Mouse (Mus musculus) adipocyte (in vitro differentiated cells): ENCODE measurements around the gene Cacna1a.
A peak's percentile ranks its signal among the peaks of the same experiment; 100 is the strongest.
"Not testable (repeated sequence)": the region's sequence is repeated elsewhere in the genome, so short reads cannot be mapped to it uniquely, and the experiment has no call there.

ENCODE experiments used
- DNase-seq: peaks from one replicate; pipeline ENCODE4 v3.0.0-alpha.2; 2016; ENCODE audit warnings: low spot score

Cacna1a gene

DNA sequence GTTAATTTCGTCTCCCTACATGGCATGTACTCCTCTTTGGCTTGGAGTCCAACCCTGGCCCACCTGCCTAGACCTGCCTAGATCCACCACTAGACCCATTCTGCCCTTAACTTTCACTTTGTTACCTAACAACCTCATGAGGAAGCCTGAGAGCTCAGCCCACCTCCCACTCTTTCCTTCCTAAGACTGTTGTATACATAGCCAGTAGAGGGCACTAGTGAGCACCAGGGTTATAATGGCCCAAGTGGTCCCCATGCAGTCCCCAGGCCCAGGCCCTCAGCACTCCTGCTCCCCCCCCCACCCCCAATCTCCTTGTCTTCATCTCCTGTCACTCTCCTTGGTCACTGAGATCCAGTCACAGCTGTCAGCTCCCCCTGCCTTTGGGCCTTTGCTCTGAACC lies 86.2 kb downstream of the Cacna1a start:
- DNase-seq = no peak

DNA sequence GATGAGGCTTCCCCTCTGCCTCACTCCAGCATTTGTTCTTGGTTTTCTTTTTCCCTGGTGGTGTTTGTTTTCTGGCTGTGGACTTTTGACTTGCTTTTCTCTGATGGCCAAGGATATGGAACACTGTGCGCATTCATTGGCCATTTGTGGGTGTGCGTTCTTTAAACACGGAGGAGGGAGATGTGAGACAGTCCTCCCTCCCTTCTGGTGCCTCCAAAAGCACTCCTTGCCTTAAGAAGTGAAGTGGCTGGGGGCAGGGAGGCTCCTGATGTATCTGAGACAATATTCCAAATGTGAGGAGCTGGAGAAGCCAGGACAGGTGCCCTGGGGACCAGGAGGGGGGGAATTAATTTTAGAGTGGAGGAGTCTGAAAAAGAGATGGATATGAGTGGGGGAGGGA lies 89.1 kb downstream of the Cacna1a start:
- DNase-seq = no peak

DNA sequence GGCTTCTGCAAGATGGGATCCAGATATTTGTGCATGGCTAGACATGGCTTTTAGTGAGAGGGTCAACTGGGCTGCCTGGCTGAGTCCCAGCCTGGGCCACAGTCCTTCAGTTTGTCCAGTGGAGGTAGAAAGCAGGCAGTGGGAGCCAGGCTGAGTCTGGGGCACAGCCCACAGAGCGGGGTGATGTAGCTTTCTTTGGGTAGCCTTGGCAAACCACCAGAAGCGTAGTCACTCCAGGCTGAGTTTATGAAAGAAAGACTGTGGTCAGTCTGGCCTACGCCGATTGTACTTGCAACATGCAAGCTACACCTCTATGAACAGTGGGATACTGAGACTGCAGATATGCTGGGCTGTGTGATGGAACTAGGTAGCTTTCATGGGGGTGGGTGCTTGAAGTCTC lies 94.8 kb downstream of the Cacna1a start:
- no peak for DNase-seq

DNA sequence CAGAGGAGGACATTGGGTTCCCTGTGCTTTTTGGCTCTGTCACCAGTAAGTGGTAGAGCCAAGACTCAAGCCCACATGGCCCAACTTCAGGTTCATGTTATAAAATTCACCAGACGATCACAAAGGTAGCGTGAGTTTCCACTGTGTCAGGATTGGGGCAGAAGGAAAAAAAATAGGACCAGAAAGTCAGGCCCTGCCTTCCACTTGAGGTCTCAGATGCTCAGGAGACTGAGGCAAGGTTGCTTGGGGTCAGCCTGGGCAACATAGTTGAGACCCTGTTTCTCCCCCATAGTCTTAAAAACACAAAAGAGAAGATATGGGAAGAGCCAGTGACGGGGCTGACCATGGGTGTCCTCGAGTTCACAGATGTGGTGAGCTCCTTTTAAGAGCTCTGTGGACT lies 97.1 kb downstream of the Cacna1a start:
- DNase-seq = no peak

DNA sequence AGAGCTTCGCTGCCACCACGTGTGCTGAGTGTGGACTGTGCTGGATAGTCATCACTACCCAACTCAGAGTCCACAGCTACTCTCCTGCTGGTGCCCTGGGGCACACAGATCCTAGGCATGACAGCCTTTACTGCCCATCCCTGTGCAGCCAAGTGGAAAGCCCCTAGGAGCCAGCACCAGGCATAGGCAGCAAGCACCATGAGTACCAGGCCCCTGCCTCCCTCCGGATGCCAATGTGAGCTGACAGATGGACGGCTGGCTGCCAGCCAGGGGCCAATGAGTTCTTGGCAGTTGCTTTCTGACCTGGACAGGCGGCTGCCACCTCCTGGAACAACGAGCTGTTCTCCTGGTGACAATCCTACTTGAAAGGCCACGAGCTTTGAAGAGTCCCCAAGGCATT lies 97.6 kb downstream of the Cacna1a start:
- DNase-seq = no peak

DNA sequence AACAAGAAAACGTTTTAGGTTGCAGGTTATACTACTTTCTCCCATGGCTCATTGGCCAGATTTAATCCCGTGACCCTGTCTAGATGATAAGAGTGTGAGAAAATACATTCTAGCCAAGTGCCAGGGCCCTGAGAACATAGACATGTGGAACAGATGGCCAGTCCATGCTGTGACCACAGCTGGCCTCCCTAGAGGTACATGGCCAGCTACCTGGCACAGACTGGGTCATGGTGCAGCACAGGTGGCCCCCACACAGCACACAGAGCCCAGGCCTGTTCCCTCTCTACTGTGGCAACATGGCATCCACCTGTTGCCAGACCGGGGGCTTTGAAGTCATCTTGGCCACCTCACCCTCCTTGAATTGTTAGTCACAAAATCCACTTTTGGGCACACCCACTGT lies 101.0 kb downstream of the Cacna1a start:
- no peak for DNase-seq

DNA sequence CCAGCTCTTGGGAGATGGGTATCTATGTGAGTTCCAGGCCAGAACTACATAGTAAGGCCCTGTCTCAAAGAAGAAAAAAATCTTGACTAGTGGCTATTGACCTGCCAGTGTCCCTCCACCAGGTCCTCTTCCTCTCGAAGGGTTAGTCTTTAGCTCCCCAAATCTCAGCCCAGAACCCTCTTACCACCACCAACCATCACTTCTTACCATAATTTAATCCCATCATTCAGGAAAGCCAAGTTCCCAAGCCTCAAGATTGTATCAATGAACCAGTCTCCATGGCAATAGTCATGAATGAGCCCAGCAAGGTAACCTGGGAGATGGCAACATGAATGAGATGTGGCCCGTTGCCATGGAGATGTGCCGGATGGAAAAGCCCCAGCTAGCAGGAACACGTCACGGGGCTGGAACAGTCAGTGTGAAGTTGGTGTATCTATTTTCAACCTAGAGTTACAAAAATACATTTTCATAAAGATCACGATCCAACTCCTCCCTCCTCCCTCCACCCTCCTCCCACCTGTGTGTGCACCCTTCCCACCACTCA lies 106.4 kb downstream of the Cacna1a start:
- no peak for DNase-seq

DNA sequence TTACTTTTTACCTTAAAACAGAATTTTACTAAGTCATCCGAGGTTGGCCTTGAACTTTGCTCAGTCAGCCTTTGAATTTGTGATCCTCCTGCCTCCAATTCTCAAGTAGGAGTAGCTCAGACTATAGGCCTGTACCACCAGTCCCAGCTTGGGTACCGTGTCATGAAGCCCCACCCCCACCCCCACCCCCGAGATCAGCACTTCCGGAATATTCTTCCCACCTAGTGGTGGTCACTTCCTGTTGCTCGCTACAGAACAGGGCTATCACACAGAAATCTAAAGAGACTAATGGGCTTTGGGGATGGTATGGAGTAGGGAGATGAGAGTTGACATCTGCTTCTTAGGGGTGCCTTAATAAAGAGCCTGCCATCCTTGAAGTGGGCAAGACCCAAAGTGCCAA lies 112.9 kb downstream of the Cacna1a start:
- no peak for DNase-seq

DNA sequence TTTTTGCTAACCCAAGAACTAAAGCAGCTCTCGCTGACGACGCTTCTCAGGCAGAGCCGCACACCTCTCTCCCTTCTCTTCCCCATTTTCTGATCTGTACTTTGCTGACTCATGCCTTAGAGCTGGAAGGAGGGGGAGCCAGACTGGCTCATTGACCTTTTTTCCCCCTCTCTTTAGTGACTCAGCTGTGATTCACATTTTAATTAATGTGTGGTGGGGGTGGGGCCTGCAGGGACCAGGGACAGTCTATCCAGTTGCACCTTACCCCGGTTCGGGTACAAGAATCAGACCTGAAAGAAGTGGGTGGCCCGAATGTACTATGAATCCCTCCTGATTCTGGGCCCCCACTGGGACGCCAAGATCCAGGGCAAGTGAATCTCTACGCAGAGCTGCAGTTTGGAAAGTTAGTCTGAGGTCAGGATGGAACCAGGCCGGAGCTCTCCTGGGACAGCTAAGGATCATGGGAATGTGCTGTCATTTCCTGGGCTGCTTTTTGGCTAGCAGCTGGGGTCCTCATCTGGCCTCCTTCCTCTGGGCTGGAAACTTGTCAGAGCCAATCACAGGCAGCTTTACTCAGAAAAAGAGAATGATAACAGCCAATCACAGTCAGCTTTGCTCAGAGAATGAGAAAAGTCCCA lies 113.5 kb downstream of the Cacna1a start:
- peak; percentile 100 for DNase-seq

DNA sequence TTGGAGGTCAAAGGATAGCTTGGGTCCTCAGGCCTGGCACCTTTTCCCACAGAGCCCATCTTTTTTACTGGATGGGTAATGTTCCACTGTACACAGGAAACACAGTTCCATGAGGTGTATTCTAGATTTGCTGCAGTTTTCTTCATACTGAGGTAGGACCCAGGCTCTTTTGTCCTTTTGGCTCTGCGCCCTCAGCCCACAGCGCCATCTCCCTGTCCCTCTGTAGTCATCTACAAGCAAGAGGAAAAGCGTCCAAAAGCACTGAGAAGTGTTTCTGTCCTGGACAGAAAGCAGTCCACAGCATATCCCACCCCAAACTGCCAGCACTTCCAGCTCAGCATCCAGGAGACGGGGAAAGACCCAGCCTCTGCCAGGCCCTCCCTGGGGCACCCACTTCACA lies 114.4 kb downstream of the Cacna1a start:
- DNase-seq = no peak

DNA sequence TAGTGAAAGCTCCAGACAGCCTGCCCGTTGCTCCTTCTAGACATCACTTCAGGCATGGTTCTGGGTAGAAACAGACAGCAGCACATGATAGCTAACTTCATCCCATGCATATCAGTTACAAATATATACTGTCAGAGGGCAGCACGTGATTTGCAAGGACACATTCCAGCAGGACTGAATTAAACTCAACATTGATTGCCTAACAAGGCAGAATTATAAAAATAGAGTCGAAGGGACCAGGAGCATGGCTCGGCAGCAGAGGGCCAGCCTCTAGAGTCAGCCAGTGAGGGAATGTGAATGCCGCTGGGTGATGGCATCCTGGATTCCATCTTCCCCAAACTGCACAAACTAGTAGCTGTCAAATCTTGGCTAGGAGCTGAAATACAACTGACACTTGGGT lies 119.0 kb downstream of the Cacna1a start:
- DNase-seq = no peak

DNA sequence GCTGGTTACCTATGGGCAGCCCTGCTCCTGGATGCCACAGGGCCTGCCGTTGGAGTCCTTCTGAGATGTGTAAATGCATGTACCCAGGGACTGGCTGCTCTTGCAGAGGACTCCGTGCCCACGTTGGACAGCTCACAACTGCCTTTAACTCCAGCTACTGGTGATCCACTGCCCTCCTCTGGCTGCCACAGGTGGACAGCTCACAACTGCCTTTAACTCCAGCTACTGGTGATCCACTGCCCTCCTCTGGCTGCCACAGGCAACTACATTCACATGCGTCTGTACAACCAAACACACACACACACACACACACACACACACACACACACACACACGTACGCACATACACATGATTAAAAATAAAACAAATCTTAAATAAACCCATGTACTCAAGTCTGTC lies 121.5 kb downstream of the Cacna1a start:
- DNase-seq = not testable (repeated sequence)

DNA sequence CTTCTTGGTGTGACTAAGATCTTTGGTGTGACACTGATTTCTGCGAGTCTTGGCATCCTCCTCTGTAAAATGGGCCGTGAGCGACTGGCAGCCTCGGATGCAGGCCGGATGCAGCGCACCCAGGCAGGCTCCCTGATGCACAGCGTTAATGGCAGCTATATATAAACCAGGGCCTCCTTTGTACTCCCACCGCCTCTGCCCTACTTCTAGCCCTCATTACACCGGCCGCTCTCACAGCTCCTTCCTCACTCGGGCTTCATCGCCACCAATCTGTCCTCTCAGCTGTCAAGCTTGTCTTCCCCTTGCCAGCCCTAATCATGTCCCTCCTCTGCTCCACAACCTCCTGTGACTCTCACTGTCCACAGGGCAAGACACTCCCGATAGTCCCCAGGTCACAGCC lies 123.4 kb downstream of the Cacna1a start:
- no peak for DNase-seq

DNA sequence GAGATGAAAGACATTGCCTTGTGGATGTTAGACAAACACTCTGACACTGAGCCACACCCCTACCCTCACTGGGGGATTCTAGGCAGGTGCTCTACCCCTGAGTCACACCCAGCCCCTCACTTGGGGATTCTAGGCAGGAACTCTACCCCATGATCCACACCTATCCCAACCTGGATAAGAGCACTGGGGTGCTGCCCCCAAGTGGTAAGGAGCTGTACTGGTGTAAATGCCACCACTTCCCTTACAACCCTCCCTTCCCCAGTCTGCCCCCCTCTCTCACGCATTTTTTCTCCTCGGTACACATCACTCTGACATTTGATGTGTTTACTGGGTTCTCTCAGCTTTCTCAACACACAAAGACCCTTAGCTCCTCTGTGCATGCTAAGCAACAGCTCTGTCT lies 125.5 kb downstream of the Cacna1a start:
- DNase-seq = peak; percentile 39

DNA sequence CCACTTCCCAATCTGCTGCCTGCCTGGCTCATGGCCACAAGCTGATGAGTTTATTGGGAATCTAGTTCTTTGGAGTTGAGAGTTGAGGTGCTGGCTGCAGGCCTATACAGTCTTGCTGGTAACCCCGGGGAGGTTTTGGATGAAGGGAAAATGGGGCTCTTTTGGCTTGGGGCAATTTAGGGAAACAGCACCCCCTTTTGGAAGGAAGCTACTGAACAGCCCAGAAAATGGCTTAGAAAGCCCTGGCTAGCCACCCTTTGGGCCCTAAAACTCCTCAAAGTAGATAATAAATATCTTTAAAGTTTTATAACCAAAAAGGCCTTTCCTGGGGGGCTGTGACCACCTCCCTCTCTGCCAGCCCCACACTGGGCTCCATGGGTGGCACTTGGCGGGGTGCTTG lies 129.9 kb downstream of the Cacna1a start:
- DNase-seq = peak; percentile 19

DNA sequence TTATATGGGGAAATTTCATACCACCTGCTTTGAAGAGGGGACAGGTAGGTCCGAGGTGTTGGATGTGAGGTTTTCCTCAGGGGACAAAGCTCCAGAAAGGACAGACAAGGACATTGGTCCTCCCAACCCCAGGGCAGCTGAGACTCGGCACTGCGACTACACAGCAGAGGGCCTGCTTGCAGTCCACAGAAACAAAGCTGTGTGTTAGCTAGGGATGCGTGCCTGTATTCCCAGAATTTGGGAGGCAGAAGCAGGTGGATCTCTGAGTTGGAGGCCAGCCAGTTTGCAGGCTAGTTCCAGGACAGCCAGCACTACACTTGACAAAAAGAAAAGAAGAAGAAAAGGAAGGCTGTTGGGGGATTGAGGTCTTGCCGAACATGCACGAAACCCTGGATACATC lies 130.5 kb downstream of the Cacna1a start:
- DNase-seq = no peak

DNA sequence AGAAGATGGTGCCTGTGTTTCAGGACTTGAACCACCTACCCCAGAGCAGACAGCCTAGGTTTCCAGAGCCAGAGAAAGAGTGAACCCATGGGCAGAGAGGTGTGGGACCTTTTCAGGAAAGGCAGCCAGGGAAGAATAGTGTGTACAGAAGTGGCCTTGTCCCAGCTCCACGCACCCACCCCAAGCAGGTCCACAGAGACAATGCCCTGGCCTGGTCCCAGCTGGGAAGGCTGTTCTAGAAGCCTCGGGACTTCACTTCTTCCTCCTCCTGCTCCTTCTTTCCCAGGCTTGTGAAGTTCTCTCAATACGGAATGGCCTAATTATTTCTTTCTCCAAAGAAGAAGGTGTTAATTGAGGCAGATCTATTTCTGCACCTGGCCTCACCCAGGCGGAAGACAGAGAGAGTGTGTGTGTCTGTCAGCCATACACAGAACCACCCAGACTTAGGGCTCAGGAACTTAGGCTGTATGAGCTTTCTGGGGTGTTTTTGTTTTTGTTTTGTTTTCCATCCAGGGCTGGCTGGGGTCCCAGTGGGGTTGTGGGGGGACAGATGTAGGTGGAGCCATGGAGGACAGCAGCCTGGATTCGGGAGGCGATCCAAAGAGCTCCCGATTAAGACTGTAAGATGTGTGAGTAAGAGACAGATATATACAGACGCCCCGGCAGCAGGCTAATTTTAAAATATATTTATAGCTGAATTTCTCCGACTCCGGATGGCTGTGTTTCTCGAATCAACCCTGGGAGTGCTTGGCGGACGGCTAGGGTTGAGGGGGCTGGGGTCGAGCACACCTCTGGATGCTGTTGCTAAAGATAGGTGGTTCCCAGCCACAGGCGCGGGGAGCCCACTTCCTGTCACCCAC lies 131.8 kb downstream of the Cacna1a start:
- DNase-seq = no peak

DNA sequence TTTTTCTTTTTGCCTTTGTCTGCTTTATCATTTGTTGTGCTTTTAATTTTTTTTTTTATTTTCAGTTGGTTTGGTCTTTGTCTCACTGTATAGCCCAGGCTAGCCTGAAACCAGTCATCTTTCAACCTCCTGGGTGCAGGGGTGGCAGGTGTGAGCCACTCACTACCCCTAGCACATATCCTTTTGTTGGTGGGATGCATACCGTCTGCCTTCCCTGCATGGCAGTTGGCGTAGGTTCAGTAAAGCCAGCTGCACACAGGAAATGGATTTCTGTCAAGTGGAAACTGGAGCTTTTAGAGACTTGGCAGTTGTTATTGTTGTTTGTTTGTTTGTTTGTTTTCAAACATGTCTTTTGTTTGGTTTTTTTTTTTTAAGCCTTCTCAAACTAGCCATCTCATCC lies 132.8 kb downstream of the Cacna1a start:
- no peak for DNase-seq

DNA sequence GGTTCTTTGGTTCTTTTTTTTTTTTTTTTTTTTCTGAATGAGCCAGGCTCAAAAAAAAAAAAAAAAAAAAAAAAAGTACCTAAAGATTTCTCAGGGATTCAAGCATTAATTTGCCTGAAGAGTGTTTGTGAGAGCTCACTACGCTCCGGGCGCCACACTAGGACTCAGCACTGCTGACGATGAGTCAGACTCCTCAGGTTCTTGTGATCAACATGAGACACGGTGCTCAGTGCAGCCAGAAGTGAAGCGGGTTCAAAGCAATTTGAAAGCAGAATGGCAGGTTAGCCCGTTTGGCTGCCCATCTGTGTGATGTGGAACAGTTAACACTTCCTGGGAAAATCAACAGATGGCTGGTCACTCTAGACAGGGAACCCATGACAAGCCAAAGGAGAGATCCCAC lies 139.8 kb downstream of the Cacna1a start:
- no peak for DNase-seq

DNA sequence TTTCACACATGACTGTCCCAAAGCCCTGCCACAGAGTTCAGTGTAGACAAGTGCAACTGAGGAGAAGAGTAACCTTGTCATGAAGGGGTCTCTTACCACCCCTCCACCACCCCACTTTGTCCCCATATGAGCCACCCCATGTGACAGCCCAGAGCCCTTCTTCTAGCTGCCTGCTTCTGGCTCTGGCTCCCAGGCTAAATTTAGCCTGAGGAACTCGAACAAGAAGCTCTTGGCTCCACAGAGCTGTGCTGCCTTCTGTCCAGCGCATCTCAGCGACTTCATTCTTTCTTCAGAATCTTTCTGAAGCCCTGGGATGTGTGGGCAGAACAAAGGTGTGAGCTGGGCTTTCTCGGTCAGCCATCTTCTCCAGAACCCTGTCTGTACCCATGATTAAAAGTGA lies 141.3 kb downstream of the Cacna1a start:
- DNase-seq = no peak

DNA sequence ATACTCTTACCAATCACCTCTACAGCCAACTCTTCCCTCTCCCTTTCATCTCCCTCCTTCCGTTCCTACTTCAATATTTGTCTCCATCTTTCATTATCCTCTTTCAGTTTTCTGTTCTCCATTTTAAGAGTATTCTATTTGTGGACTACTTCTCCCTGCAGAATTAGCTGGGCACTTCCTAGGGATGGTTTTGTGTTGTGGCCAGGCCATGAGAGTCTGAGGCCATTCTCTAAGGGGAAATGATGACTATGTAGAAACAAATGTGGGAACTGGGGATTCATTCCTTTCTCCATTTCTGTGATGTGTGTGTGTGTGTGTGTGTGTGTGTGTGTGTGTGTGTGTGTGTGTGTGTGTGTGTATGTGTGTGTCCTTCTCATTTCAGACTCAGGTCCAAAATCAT lies 144.5 kb downstream of the Cacna1a start:
- no peak for DNase-seq

DNA sequence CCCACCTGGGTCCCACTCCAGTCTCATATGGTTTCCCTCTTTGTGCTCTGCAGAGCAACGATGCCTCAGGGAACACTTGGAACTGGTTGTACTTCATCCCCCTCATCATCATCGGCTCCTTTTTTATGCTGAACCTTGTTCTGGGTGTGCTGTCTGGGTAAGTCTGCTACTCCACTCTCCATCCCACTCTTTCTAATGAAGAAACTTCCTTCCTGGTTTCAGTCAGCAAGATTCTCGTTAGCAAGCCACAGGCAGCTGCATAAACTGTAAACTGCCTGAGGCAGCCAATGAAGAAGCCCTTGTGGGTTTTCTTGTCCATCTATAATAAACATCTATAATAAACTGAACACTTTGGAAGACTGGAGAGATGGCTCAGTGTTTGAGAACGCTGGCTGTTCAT lies 145.1 kb downstream of the Cacna1a start:
- no peak for DNase-seq

DNA sequence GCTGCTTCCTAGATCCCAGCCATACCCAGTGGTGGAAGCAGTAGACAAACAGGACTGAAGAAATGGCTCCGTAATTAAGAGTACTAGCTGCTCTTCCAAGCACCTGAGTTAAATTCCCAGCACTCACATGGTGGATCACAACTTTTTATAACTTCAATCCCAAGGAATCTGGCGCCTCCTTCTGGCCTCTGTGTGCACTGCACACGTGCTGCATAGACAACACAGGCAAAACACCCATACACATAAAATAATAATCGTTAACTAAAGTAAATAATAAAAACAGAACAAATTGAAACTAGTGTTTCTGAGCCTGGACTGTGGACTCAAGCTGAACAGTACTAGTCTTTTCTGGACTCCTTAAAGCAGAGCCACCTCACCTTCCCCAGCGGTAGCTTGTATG lies 148.7 kb downstream of the Cacna1a start:
- no peak for DNase-seq

DNA sequence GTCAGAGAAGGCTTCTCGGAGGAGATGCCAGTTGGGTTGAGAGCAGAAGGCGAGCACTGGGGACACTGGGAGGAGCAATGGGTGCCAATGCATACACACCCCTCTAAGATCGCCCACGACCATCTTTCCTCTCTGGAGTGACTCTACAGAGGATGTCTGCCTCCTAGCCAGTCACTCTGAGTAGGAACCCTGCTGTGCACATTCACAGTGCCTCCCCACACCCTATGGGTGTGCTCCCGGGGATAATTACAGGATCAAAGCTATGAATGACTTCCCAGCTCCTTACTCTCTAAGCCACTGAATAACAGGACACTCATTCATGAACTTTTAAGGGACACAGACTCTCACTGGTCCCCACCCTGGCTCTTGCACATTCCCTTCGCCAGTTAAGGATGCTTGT lies 151.1 kb downstream of the Cacna1a start:
- no peak for DNase-seq
